Mouse (Mus musculus) T-cell, adult 2 months (primary cell): Measurements from ENCODE around the gene Vps13d.

Source experiments
- DNase-seq: peaks from one replicate; pipeline ENCODE4 v3.0.0; 2022; ENCODE audit warnings: low spot score

Gene Vps13d

DNA sequence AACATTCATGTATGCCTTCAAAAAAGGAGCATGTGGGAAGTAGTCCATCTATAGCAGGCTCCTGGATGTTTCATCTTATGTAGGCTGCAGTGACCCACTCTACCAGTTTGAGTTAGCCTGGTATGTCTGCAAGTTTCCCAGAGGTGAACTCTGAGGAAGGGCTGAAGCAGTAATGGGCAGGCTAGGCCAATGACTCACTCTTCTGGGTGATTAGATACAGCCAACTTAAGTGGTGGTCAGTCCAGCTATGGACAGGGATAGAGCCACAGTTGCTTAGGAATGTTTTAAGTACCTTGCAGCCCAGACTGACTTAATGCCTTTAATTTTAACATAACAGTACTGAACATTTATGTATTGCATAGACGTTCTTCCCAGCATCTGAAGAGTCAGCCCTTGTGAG is 192.1 kb downstream of the Vps13d start:
- no peak for DNase-seq

DNA sequence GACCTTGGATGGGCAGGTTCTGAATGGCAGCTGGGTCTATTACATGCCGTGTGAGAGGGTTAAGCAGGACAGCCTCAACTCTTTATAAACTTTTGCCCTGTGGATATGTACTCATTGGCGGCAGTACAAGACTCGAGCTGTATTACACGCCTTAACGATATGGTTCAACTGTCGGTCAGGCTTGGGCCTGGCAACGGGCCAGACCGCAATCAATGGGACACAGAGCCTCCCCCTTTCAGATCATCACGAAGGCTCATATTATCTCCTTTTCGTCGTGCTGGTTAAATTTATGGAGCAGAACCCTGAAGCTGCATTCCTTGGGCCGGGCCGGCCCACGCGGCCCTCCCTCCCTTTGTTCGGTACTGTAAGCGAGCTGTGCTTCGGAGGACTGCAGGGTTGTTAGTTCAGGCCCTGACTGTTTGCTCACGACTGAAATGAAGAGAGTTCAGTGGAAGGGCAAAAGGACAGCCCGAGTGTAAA is 194.9 kb downstream of the Vps13d start:
- no peak for DNase-seq

DNA sequence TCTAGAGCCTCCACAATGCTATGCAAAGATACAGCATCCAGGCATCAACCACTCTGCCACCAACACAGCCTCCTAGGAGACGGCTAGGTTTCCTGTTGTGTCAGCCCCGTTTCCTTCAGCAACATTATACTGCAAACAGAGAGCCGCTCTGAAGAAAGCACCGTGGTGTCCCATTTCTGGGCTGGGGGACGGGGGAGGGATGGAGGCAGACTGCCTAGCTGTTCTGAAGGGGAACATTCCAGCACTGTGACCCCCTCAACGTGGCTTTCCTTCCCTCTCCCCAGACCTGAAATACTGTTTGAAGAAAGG is 195.3 kb downstream of the Vps13d start:
- DNase-seq: no peak

DNA sequence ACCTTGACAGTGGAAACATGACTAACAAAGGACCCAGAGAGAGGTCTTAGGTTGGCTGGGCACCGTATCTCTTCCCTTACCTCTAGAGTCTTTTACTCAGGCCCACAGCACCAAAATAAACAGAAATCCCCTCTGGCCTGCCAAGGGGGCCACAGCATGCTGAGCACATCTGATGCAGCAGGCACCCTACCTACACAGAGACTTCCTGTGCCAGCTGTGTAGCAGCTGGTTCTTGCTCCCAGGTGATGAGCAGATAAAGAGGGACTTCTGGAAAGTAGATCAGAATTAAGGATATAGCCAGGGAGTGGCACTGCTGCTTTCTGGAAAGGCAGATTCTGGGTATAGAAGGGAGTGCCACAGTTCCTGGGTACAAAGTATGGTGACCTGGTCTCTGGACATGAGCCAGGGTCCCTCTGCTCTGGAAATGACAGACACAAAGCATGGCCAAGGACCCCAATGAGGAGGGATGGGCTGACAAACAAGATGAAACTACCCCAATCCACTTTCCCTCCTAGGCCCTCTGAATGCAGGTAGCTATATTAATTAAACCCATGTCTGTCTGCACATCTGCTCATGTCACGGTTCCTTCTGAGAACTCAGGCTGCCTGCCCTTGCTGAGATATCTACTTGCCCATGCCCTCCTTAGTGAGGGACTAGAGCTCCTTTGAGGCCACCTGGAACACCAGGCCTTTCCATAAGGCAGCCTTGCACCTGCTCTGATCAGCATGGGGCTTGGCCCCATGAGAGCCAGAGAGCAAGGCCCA is 195.8 kb downstream of the Vps13d start:
- DNase-seq: no peak

DNA sequence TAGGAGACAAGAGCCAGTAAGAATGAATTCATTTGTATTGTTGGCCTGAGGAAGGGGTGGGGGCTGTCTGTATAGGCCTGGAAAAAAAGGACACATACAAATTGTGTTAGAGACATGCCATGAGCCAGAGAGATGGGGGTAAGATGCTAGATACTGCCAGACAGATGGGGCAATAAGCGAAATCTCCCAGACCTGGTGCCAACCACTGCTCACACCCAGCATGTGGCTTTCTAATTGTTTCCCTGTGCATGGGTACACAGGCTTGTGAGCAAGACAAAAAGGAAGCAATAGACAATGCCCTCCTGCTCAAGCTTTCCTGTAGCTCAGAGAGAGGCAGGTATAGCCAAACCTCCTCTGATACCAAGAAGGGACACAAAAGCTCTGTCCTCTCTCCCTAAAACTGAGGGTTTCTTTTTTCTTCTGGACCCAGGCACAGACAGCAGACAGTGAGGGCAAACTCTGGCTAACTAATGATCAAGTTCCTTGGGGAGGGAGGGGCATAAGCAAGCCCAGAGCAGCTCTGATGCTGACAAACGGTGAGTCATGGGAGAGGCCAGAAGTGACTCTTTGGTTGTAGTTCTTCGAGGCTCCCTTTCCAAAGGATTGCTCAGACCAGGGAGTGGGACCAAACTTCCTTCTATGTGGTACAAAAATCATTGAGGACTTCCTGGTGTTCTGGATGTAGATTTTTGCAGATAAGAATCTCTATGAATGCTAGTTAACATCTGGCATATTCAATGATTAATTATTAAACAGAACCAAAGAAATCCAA is 196.7 kb downstream of the Vps13d start:
- no peak for DNase-seq

DNA sequence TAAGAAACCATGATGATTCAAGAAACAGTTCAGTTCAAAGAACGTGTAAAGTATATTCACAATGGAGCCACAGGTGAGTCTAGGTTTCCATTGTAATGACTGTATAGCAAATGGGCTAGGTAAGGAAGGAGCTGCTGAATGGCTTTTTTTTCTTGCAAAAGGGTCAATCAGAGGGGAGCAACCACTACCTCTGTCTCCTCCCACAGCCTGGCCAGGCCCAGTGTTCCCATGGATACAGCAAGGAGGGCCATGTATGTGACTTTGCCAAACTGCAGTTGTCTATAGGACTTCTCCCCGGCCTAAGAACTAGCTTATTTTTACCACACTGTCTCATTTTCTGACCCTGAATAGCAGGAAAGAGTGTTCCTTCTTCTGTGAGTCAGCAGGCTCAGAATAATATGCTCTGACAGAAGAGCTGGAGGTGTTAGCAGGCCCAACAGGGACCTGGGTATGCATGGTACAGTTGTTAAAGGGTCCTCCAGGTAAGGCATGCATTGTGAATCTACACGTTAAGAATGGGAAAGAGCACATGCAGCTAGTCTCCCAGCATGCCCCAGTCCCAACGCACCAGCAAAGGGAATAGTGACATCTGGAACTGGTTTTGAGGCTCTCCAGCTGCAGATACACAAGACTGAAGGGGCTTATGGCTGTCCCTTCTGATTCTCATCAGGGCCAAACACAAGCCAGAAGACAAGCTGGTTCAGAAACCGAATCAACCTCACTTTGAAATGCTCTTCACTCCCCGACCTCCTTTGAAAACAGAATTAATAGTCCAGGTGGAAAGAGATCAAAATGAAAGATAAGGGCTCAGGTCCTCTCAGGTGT is 197.6 kb downstream of the Vps13d start:
- DNase-seq: no peak

DNA sequence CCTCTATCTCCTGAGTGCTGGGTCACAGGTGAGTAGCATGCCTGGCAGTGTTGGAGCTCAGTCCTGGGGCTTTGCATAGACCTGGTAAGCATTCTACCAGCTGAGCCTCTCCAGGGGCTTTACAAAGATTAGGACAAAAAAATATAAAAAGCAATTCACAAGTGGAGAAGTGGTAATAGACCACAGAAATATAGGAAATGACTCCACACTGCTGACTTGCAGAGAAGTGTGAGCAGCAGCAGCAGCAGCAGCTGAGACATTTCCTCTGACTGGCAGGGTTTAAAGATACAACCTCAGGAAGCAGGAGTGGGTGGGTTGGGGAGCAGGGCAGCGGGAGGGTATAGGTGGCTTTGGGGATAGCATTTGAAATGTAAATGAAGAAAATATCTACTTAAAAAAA is 199.0 kb downstream of the Vps13d start:
- no peak for DNase-seq

DNA sequence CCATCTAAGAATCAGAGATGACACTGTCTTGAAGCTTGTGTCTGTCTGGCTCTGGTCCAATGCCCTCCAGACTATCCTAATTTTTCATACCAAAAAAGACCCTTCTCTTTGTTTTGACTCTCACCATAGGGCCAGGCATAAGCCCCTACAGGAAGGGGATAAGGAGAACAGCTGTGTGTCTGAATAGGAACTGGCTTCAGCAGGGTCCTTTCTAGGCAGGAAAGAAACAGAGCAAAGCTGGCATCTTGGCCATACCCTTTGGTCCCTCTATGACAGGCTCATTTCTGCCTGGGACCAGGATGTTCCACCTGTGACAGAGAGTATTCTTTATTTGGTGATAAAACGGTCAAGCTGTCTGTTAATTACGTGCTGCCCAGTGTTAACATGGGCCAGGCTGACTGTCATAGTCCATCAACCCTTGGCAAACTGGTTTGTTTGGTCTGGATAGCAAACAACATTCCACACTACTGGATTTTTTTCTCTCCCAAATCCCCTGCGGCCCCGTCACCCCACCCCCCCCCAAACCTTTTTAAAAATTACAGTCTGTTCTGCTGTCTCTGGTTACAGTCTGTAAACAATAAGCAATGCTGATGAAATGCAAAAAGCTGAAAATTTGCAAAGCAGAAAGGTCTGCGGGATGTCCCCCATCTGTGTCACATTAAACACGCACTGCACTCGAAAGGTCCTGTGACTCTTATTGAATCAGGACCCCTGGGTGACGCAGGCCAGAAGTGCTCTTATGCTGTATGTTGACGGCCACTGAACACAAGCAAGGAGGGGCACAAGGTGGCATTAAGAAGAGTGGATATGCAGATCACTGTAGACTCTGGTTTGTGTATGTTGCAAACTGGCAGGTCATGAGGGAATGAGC is 201.5 kb downstream of the Vps13d start:
- DNase-seq: no peak

DNA sequence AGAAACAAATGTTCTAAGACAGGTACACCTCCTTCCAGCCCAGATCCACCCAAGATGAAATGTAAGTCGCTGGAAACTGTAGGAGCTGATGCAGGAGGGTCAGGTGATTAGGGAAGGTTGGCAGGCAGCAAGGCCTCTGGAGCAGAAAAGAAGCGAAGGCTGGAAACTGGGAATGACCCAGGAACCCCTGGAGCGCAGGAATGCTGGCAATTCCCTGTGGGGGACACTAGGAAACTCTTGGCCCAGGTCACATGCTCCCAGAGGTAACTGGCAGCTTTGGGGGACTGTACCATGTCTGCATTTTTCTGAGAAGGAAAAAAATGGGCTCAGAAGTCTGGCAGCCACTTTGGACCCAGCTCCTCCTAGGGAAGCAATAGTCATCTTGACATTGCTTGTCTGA is 202.4 kb downstream of the Vps13d start:
- no peak for DNase-seq

DNA sequence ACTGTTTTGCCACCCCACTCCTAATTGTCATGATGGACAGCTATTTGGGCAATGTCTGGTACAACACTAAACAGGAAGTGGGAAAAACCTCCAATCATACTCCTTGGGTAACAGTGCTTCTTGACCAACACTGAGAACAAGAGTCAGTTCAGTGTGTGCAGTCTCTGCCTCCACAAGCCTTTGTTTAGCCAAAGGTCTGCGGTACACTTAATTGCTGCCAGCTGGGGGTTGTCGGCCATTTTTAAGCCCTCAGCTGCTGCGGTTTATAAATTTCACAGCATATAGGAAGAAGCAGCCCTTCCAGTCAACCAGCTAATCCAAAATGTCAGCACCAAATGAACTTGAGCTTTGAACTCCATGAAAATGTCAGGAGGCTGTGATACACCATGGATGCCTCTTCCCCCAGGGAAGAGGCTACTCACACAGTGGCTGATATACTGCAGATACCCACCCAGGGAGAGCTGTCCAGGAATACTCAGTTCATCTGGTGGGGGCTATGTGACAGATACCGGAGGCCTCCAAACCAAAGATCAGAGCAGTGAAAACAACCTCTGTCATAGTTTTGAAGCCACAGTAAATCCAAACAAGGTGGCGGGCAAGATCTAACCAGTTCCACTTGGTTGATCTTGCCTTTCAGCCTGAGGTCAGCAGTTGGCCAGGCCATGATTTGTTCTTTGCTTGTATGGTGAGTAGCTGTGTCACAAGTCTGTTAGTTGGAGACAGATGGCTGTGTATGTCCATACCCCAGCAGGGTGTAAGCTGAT is 206.2 kb downstream of the Vps13d start:
- DNase-seq: no peak

DNA sequence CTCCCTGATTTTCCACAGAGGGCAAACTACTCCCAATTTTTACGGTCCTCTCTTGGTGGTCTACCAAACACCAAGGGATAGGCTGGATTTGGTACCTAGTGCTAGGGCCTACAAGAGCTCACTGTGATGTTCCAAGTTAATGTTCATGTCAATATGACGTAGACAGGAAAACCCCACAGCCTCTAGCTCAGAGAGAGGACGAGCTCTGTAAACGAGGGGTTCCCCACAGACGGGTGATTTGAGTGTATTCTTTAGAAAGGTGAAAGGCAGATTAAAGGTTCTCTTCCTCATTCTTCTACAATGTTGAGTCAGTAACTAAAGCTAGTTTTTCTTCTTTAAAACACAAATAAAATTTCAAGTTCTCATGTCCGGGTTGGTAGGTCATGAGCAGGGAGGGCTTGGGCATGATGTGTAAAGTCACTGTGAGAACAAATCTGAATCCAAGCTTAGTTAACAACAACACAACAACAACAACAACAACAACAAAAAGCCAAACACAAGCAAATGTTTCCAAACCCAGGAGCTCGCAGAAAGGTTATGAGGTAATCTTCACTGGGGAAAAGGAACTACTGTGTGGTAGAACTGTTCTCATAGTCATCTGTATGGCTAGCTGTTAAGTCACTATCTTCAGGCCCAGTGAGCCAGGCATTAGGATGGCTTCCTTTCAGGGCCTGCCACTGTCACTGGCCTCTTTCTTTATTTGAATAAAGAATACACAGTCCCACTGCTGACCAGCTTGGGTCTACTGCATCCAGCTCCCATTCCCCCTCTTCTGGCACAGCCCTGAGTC is 208.6 kb downstream of the Vps13d start:
- DNase-seq: no peak

DNA sequence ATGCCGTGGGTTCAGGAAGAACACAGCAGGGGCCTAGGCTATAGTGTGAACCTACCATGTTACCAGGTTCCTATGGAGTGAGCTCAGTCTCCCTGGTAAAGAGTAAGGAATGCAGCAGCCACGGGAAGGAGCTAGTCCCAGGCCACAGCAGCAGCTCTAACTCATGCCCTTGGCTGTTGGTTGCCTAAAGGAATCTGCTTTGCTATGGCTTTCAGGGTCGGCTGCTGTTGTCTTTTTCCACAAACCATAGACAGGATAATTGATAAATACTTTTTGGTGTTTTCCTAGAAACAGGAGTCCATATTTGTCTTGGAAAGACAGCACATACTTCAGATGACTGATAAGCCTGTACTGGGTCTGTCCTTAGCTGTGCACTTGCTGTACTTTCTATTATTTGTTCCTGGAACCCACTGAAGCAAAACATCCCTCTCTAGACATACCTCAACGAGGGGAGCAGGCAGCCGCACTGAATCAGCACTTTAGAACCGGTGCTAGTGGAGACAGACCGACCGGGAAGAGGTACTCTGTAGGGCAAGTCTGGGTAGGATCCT is 210.9 kb downstream of the Vps13d start:
- no peak for DNase-seq

DNA sequence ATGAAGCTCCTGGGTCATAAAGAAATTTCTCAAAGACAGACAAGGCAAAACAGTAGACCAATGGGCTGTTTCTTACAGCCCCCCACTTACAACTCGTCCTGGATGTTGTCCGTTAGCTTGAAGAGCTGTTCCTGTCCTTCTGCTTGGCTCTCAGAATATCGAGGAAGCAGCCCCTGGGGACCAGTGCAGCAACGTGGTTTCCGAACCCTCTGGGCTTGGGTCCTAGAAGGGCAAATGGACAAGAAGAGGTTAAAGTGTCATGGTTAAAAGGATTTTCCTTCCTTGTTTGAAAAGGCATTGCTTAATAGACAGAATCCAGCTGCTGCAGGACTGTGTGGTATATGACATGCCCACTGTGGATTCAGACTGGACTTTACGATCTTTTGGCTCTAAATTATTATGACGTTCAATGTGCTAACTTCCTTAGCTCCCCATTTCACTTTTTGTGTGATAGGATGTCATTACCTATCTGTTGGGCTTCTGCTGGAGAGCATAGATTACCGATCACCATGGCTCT is 211.5 kb downstream of the Vps13d start:
- DNase-seq: no peak

DNA sequence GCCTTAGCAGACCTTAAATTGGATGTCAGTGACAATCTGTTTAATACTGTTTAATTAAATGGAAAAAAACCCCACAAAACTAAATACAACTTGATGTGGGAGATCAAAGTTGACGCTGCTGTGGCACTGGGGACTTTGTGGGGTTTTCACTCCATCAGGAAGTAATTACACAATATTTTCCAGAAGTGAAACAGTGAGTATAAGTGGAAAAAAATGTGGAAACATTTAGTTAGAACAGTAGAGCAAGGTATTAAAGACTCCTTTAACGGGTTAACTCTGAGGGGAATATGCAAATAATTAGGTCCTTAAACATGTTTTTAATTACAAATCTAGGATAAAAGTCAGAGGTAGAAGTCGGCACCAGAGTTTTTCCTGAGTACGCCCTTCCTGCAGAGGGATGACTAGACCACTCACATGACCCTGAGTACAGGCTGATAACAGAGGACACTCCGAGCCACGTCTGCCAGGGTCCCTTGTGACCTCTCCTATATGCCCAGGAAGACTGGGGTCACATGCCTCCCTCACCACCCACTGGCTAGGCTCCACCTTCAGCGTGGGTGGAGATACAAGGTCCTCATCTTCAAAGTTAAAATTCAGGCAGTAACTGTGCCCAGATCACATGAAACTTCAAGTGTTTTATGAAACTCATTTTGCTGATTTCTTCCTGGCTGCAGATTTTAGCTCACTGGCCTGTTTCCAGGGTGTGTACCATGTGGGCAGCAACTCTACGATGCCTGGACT is 213.8 kb downstream of the Vps13d start:
- peak; percentile 40 for DNase-seq

DNA sequence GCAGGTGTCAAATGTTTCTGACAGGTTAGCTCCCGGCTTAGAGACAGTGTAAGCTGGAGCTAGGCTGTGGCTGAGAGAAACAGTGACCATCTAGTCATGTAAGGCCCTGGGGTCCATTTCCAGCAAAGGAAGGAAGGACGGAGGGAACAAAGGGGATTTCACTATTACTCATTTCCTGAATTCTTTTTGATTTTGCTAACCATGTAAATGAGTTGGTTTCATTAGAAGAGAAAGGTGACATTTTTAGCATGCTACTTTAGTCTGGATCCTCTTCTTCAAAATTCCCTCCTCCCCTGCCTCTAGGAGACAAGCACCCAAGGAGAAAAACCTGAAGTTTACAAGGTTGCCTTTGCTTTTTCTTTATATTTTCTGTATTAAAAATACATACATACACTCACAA is 214.7 kb downstream of the Vps13d start:
- DNase-seq: no peak

DNA sequence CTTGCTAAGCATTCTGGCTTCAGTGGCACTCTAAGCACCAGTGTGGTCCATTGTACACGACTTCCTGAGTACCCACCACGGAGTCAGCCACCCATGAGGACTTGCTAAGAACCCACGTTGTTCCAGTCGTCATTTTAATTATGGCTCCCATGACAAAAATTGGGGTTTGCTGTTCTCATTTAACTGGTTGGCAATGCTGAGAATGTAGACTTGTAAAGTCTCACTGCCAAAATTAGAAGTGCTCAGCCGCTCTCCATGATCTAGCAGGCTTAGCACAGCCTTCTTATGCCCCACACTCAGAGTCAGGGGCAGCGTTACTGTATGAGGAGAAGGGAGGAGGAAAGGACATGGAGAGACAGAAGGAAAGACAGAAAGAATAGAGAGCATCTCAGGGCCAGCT is 216.8 kb downstream of the Vps13d start:
- DNase-seq: no peak

DNA sequence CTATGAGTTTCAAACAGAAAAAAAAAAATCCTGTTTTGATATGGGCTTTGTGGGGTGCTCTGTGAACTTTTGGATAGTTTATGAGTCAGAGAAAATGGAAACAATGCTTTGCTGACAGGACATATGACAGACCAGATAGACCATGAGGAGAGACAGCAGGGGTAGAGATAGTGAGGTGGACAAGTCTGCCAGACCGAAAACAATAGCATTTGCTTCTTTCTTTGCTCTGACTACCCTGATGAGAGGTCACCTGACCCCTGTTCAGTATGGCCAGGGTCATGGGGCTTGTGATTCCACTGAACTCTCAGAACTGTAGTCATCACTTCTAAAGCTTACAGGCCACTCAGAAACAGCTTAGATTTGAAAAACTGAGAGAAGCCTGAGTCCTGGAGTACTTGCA is 217.7 kb downstream of the Vps13d start:
- DNase-seq: no peak

DNA sequence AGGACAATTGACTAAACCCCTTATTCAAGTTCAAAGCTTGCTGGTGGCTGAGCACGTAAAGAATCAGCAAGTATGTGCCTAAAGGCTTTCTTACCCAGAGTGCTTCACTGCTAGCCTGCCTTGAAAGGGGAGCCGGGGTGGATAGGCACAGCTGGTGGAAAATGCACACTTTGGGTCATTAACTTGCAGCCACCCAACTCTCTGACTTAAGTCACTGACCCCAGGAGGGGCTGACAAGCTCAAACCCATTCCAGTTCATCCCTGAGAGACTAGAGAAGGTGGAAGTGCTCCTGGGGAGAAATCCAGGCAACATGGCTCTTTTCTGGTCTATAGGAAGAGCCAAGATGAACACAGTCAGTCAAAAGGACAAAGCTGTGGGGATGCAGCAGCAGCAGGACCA is 219.3 kb downstream of the Vps13d start:
- DNase-seq: no peak

DNA sequence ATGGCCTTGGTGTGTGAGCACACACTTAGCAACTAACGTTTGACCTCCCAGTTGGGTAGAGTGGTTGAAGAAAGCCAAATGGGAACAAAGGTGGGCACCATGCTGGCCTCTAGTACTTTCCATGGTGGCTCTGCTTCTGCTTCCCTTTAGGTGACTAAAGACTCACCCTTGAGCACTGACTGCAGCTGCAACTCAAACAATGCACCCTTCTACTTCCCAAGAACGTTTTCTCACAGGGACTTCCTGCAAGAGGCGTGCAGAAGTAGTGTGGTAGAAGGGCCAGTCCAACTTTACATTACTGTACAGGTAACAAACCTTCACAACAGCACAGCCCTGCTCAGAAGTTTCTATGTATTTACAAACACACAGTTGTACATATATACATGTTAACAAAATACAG is 220.3 kb downstream of the Vps13d start:
- no peak for DNase-seq
